Mouse (Mus musculus) CD8-positive naive resting alpha-beta T cell, adult 2 months (primary cell): ENCODE measurements around the gene Cops2.
A peak's percentile ranks its signal among the peaks of the same experiment; 100 is the strongest.

Experiments used
- DNase-seq, 2 experiments: peaks; one replicate each; pipeline ENCODE4 v3.0.0; 2022; ENCODE audit warnings: low read depth in 2 of 2, low spot score in 2 of 2

Cops2 gene

GRCm38 (mm10) chr2:125827898-125828297 lies 31.0 kb downstream of the Cops2 start:
- DNase-seq = no peak

- no peak for DNase-seq
These were observed 32.7 kb downstream of the Cops2 start for GRCm38 (mm10) chr2:125826201-125826600.

GRCm38 (mm10) chr2:125820397-125820796 lies 38.5 kb downstream of the Cops2 start:
- no peak for DNase-seq

GRCm38 (mm10) chr2:125813972-125814595 lies 44.9 kb downstream of the Cops2 start:
- DNase-seq = no peak

DNA sequence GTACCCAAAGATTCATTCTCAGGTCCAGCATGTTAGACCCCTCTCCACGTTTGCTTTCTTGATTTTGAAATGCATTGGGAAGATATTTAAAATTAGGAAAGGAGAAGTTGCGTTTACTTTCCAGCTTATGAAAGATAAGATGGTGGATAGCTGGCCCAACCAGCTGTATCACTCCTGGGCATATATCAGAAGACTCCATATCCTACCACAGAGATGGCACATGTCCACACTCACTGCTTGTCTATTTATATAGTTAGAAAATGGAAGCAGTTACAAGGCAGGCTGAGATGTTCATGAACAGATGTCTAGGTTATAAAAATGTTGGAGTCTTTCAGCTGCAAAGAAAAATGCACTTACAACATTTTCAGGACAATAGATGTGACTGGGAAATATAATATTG lies 47.6 kb downstream of the Cops2 start:
- DNase-seq = no peak

GRCm38 (mm10) chr2:125809551-125809950 lies 49.4 kb downstream of the Cops2 start:
- DNase-seq = no peak

DNA sequence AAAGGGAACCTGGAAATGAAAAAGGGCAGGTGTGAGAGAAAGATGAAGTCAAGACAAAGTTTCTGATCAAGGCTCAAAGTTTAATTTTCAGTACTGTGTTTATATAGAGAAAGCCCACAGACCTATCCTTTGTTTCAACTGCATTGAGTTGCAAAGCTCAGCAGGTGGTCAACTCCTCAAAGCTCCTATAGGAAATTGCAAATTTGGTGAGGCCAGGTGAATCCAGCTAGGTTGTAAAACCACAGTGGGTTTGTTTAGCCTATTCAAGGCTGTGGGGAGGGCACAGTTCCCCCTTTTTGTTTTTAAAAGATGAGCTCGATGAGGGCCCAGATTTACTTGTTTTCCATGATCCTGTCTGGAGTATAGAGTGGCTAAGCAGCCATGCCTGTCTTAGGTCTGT lies 53.1 kb downstream of the Cops2 start:
- DNase-seq = no peak

DNA sequence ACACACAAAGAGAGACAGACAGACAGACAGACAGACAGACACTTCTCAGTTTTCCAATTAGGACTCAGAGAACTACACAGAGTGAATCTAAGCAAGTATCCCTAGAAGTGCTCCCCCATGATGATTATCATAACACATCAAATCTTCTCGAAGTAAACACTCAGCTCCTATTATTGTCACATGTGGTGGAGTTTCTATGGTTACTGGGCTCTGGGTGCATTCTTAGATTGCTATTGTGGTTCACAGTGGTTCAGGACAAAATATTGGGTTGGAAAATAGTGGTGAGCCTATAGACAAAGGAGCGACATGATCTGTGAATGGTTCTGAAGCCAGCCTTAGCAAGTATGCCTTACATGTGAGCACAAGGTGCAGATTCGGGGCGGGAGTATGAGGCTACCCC lies 57.0 kb downstream of the Cops2 start:
- no peak for DNase-seq

DNA sequence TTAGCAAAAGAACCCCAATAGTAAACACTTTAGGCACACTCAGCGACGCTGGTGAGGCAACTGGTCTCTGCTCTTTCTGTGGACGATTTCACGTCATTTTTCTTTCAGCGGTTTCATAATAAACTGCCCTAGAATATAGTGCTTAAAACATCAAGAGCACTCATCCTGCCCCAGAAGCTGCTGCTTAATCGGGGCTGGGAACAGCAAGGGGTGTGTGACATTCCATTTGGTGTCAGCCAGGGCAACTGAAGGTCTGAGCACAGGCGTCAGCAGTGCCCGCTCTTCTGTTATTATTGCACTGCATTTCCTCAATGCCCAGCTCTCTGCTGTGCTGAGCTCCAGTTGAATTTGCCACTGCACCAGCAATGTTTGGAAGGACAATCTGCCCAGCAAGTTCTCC lies 57.9 kb downstream of the Cops2 start:
- no peak for DNase-seq

DNA sequence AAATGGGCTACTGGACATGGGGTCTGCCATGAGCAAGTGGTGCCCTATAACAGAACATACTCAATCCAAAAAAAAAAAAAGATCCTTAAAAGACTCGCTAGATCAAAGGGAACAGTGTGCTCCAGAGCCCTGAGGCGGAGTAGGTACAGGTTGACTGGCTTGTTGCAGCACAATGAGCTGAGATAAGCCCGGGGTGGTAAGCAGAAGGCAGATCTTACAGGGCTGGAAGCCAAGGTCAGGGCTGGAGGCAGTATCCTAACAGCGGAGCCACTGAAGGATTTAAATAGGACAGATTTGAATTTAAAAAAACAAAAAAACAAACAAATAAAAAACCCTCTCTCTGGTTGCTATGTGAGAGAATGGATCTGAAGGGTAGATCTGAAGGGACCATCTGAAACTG lies 58.5 kb downstream of the Cops2 start:
- no peak for DNase-seq

- no peak for DNase-seq
These were observed 61.1 kb downstream of the Cops2 start for GRCm38 (mm10) chr2:125797872-125798271.

- no peak for DNase-seq
These were observed 63.8 kb downstream of the Cops2 start for GRCm38 (mm10) chr2:125795118-125795517.

DNA sequence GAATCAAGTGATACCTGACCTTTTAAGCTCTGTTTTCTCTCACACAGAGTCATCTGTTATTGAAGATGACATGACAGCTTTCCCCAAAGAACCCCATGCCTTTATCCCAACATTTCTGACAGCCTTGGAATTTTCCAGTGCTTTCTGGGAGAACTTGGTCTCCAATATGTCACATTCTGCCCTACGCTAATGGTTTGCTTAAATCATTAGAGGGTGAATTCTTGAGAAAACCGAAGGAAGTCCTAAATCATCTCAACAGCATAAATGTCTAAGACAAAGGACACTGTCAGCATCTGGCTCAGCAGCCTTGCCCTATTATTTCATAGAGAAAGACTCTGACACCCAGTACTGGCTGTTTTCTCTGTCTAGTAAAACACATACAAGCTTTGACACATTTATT lies 64.8 kb downstream of the Cops2 start:
- DNase-seq = no peak

GRCm38 (mm10) chr2:125792879-125793261 lies 66.1 kb downstream of the Cops2 start:
- no peak for DNase-seq

GRCm38 (mm10) chr2:125792144-125792878 lies 66.6 kb downstream of the Cops2 start:
- DNase-seq = no peak

DNA sequence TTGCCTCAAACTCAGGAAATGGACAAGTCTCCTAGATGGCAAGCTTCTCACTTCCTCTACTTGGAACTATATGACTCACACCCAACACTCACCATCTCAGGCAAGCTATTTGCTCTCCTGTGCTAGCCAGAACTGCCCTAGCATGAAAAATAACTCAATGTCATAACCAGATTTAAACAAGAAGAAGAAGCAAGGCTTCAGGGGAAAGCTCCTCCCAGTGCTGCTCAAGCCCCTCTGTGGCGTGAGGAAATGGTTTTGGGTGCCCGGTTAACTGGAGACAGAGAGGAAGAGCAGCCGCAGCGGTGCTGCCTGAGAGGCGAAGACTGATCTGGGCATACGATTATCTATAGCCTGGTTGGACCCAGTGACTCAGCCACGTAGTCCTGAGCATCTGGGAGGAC lies 67.5 kb downstream of the Cops2 start:
- DNase-seq = peak in 1 of 2 experiments; percentile 19

GRCm38 (mm10) chr2:125790242-125790641 lies 68.7 kb downstream of the Cops2 start:
- DNase-seq = no peak

DNA sequence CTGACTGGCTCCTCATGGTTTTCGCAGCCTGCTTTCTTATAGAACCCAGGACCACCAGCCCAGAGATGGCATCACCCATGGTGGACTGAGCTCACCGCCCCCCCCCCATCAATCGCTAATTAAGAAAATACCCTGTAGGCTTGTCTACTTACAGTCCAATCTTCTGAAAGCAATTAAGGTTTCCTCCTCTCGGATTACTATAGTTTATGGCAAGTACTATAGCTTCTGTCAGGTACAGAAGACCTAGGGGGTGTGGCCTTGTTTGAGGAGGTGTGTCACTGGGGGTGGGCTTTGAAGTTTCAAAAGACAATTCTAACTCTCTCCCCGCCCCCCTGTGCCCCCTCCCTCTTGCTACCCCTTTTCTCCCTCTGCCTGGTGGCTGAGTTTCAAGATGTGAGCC lies 69.7 kb downstream of the Cops2 start:
- no peak for DNase-seq

DNA sequence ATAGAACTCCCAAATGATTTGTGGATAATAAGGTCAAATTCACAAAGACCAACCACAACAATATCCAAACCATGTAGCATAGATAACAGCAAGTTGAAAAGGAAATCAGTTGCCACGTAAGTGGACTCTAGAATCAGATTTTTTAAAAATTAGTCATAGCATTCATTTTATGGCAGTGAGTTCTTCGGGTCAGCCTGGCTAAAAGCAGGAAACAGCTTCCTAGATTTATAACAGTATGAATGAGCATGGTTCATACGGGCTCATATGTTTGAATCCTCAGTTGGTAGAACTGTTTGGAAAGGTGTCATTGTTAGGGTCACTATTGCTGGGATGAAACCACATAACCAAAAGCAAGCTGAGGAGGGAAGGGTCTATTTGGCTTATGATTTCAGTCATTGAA lies 70.2 kb downstream of the Cops2 start:
- no peak for DNase-seq

DNA sequence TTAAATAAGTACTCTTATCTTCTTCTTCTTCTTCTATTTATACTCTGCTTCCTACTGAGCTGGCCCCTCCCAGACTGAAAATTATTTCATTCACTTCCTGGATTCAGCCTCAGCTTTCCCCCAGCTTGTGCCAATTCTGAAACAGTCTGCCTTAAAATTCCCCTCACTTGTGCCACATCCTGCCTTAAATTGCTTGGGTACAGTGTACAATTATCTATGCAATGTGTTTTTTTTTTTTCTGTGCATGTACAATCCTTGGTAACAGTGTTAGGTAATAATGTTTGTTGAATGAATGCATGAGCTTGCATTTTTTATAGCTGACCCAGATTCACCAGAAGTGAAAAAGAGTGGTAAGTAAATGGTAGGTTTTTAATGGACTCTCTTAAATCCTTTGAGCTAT lies 70.6 kb downstream of the Cops2 start:
- no peak for DNase-seq

- DNase-seq = no peak
These were observed 73.9 kb downstream of the Cops2 start for GRCm38 (mm10) chr2:125785021-125785420.

GRCm38 (mm10) chr2:125784392-125784791 lies 74.5 kb downstream of the Cops2 start:
- DNase-seq = no peak

DNA sequence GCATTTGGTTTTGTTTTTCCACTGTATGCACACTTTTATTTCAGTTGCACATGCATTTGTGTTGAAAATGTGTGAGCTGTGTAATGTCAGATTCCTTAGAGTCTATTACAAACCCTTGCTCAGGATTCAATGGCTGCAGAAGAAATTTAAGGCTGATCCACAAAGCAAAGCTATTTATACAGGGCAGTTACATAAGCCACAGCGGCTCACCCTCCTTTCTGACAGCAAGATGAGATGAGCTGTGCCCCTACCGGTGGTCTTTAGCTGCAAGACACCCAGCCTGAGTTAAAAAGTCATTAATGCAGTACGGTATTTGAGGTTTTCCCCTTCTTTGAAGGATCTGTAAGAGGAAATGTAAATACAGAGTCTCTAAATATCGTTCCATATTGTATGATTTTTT lies 75.1 kb downstream of the Cops2 start:
- no peak for DNase-seq
